Comparison of ENCODE assay signal across 8 mouse cellular contexts in the genomic region with DNA sequence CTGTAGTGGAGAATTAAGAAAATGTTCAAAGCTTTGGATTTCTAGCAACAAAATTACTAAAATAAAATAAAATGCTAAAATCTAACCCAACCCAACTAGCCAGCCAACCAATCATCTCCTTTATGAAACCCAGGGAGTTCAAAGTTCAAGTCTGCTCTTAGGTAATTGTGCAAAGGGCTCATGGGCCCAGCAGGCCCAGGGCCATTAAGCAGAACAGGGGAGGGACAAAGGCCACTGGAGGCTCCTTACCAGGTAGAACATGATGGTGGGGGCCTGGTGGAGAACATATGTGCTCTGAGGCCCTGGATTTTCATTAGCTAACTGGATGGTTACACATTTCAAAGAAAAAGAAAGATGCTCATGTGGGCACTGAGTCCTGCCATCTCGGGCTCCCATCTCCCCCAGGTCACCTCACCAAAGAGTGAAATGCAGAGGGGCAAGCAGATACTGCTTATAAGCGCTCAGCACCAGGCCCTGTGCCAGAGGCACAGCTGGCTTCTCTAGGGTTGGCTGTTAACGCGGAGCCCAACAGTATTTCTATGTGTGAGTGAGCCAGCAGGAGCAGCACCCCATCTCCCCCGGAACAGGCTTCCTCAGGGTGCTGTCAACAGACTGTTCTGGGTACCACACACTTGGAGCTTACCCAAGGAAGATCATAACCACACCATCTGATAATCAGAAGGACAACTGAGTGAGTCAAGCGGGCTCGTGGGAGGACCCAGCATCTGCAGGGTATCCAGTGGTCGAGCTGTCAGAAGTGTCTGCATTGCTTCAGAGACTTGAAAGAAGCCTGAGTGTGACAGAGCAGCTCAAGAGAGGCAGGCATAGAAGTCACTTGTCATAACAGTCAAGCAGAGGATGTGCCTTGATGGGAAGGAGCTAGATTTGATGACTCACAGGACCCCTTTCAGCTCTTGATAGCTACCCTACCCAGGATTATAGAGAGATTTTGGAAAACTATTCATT.
A peak's percentile ranks its signal among the peaks of the same experiment; 100 is the strongest.
DNase-seq lines count a peak whose midpoint lies in the region; ATAC-seq and TF ChIP-seq lines count a peak whose summit lies in the region.

No protein-coding gene starts in this region.

- ATAC-seq in forebrain, postnatal 0 days: peak; percentile 55
- no peak for ATAC-seq in forebrain, embryonic 12.5 days (ENCODE audit: low FRiP score)
- no peak for ATAC-seq in granulocyte monocyte progenitor cell, adult 5-6 weeks (replicated peaks; ENCODE audit: poor library complexity, severe bottlenecking)

- no peaks in the 10 kb centered on the region; the same call in 1 of the 2 replicates for H3K27me3 ChIP-seq in forebrain, postnatal 0 days (ENCODE audit: insufficient read depth, low read length)
- no peaks in the 10 kb centered on the region for H3K27me3 ChIP-seq in forebrain, embryonic 12.5 days

- H3K9me3 ChIP-seq in forebrain, postnatal 0 days (ENCODE audit: low read length): 0 out of 2 replicates have a peak, but pooled peaks cover 6% of the 10 kb centered on the region
- H3K9me3 ChIP-seq in forebrain, embryonic 12.5 days: no peaks in the 10 kb centered on the region

- H3K4me3 ChIP-seq in forebrain, postnatal 0 days (ENCODE audit: low read depth, low read length): no peak overlapping the region
- H3K4me3 ChIP-seq in forebrain, embryonic 12.5 days (replicated peaks): no peak overlapping the region

- WGBS in forebrain, postnatal 0 days: 60% methylated on average over 8 of the region's 8 CpGs
- 92% methylated on average over 8 of the region's 8 CpGs for WGBS in forebrain, embryonic 12.5 days

- intact Hi-C loops in left cerebral cortex, postnatal 25 days (cut with DNase I): no loop called here

- TF ChIP-seq CTCF in forebrain, postnatal 0 days (IDR thresholded peaks at IDR 0.05; ENCODE audit: low read depth): no peak

- no peaks in the 10 kb centered on the region for H3K4me1 ChIP-seq in forebrain, postnatal 0 days (ENCODE audit: insufficient read depth)
- peaks cover 3% of the 10 kb centered on the region for H3K4me1 ChIP-seq in forebrain, embryonic 12.5 days

- DNase-seq in forebrain, postnatal 0 days: peak; percentile 35
- DNase-seq in retina, postnatal 1 day: peak; percentile 20
- no peak for DNase-seq in retina, embryonic 14.5 days (ENCODE audit: low spot score)
- DNase-seq in left cerebral cortex, postnatal 25 days (ENCODE audit: low spot score in 2 of 2): peak; percentile 21 to 51
- peak; percentile 51 for DNase-seq in telencephalon, adult 2 months (ENCODE audit: low read depth, low spot score)
- DNase-seq in embryo, embryonic 11 days: no peak

- no peak overlapping the region for H3K4me2 ChIP-seq in forebrain, postnatal 0 days (ENCODE audit: low read depth)
- H3K4me2 ChIP-seq in forebrain, embryonic 12.5 days: no peak overlapping the region

- no peak overlapping the region for H3K9ac ChIP-seq in forebrain, postnatal 0 days
- H3K9ac ChIP-seq in forebrain, embryonic 12.5 days: no peak overlapping the region

- no peak overlapping the region for H3K27ac ChIP-seq in forebrain, postnatal 0 days (ENCODE audit: low read depth, low read length)
- H3K27ac ChIP-seq in forebrain, embryonic 12.5 days: no peak overlapping the region

- H3K36me3 ChIP-seq in forebrain, postnatal 0 days (ENCODE audit: insufficient read depth): peaks cover 29% of the 10 kb centered on the region
- H3K36me3 ChIP-seq in forebrain, embryonic 12.5 days (replicated peaks): peaks cover 44% of the 10 kb centered on the region

Comparison
In these comparisons a context has a peak if more than half of its experiments do, and no peak if none do; other contexts are left out.
1. DNase-seq: peak in forebrain, postnatal 0 days (single experiment), retina, postnatal 1 day (single experiment), left cerebral cortex, postnatal 25 days (2 of 2) and telencephalon, adult 2 months (single experiment); none in retina, embryonic 14.5 days (single experiment) and embryo, embryonic 11 days (single experiment).